Mouse (Mus musculus) hematopoietic stem cell, adult 5-6 weeks (primary cell): ENCODE data around the gene 1810009A15Rik. TPM values are rescaled to one million over a fixed set of nuclear protein-coding genes. Genes with fewer than 3 reads are reported as not detected.

Experiments
- total RNA-seq: library from RNA; stranded (forward); fragments of 172-1452, 232-1000 nt; gene quantifications from 2 replicates; pipeline ENCODE4 v1.2.3, GENCODE M21; 2017

Gene 1810009A15Rik
- total RNA-seq, 1 experiment from 2014 or later: 69.3 TPM

Other genes with a start within 250 kb of the 1810009A15Rik start
- not detected in 2 replicates for gene Chrm1, start 225.1 kb upstream of the 1810009A15Rik start, total RNA-seq
- 88.1 and 113 TPM in 2 replicates for gene Slc3a2, start 165.5 kb upstream of the 1810009A15Rik start, total RNA-seq
- gene Wdr74, start 153.0 kb upstream of the 1810009A15Rik start, total RNA-seq: 58.5 and 90.9 TPM in 2 replicates
- not detected in 2 replicates for gene 1700092M07Rik, start 148.1 kb upstream of the 1810009A15Rik start, total RNA-seq
- 90.9 and 120 TPM in 2 replicates for gene Stx5a, start 147.4 kb upstream of the 1810009A15Rik start, total RNA-seq
- 87.8 and 104 TPM in 2 replicates for gene Nxf1, start 131.8 kb upstream of the 1810009A15Rik start, total RNA-seq
- 22.0 and 51.0 TPM in 2 replicates for gene Tmem223, start 117.9 kb upstream of the 1810009A15Rik start, total RNA-seq
- gene Tmem179b, start 114.4 kb upstream of the 1810009A15Rik start, total RNA-seq: 35.0 and 65.5 TPM in 2 replicates
- 12.3 and 15.6 TPM in 2 replicates for gene Taf6l, start 102.4 kb upstream of the 1810009A15Rik start, total RNA-seq
- 58.9 and 69.7 TPM in 2 replicates for gene Polr2g, start 90.3 kb upstream of the 1810009A15Rik start, total RNA-seq
- gene Zbtb3, start 86.3 kb upstream of the 1810009A15Rik start, total RNA-seq: 1.1 and 3.7 TPM in 2 replicates
- gene Ttc9c, start 69.5 kb upstream of the 1810009A15Rik start, total RNA-seq: 61.0 and 83.7 TPM in 2 replicates
- 67.9 and 104 TPM in 2 replicates for gene Hnrnpul2, start 68.8 kb upstream of the 1810009A15Rik start, total RNA-seq
- gene AC129217.1, start 59.1 kb upstream of the 1810009A15Rik start, total RNA-seq: not detected in 2 replicates
- gene Bscl2, start 51.4 kb upstream of the 1810009A15Rik start, total RNA-seq: 49.6 and 52.7 TPM in 2 replicates
- 0.38 TPM in 1 of 2 replicates, not detected in the other for gene Gng3, start 49.7 kb upstream of the 1810009A15Rik start, total RNA-seq
- gene Lrrn4cl, start 38.1 kb upstream of the 1810009A15Rik start, total RNA-seq: not detected in 2 replicates
- 174 and 180 TPM in 2 replicates for gene Ubxn1, start 17.4 kb upstream of the 1810009A15Rik start, total RNA-seq
- gene Uqcc3, start 7.9 kb upstream of the 1810009A15Rik start, total RNA-seq: 117 and 118 TPM in 2 replicates
- 5.8 and 26.3 TPM in 2 replicates for gene Lbhd1, start 5.1 kb upstream of the 1810009A15Rik start, total RNA-seq
- not detected in 2 replicates for gene Gm49403, start 4.9 kb upstream of the 1810009A15Rik start, total RNA-seq
- not detected in 2 replicates for gene Gm49416, start 73 bp downstream of the 1810009A15Rik start, total RNA-seq
- 10.9 and 13.2 TPM in 2 replicates for gene Ints5, start 4.2 kb downstream of the 1810009A15Rik start, total RNA-seq
- gene Ganab, start 9.2 kb downstream of the 1810009A15Rik start, total RNA-seq: 70.1 and 70.6 TPM in 2 replicates
- gene B3gat3, start 31.5 kb downstream of the 1810009A15Rik start, total RNA-seq: 17.2 and 26.8 TPM in 2 replicates
- 2.1 and 3.1 TPM in 2 replicates for gene Rom1, start 40.5 kb downstream of the 1810009A15Rik start, total RNA-seq
- 25.4 and 27.2 TPM in 2 replicates for gene Eml3, start 40.7 kb downstream of the 1810009A15Rik start, total RNA-seq
- gene Mta2, start 53.0 kb downstream of the 1810009A15Rik start, total RNA-seq: 148 and 167 TPM in 2 replicates
- gene Tut1, start 65.0 kb downstream of the 1810009A15Rik start, total RNA-seq: 23.2 and 25.3 TPM in 2 replicates
- 700 and 731 TPM in 2 replicates for gene Eef1g, start 78.2 kb downstream of the 1810009A15Rik start, total RNA-seq
- gene Ahnak, start 100.4 kb downstream of the 1810009A15Rik start, total RNA-seq: 28.0 and 41.8 TPM in 2 replicates
- gene Scgb1a1, start 199.1 kb downstream of the 1810009A15Rik start, total RNA-seq: not detected in 2 replicates
- 35.4 TPM in 2 replicates for gene Asrgl1, start 246.8 kb downstream of the 1810009A15Rik start, total RNA-seq